9 mouse cellular contexts compared by ENCODE assay signal in genomic region chr2:142838118-142838517, GRCm38 (mm10).
DNase-seq lines count a peak whose midpoint lies in the region; ATAC-seq and TF ChIP-seq lines count a peak whose summit lies in the region.
"Had no signal": no experiment of that assay in that cellular context is flagged by ENCODE, and none has a peak within 500 bp of the region (broad histone marks: within the 10 kb centered on the region; RNA-seq: fewer than 3 reads in every experiment).

No protein-coding gene starts in this region.

- ATAC-seq in hindbrain, postnatal 0 days, result no peak
- ATAC-seq in hindbrain, embryonic 11.5 days (ENCODE audit: low FRiP score), result no peak
- no peak for ATAC-seq in embryonic facial prominence, embryonic 14.5 days (ENCODE audit: low read depth)
- ATAC-seq in kidney, embryonic 15.5 days (replicated peaks; ENCODE audit: low FRiP score), result no peak

- intact Hi-C loops in gastrocnemius, adult 2 months (cut with DNase I), result no loop called here

- H3K4me3 ChIP-seq in hindbrain, postnatal 0 days (ENCODE audit: low read length), result no peak overlapping the region
- no peak overlapping the region for H3K4me3 ChIP-seq in hindbrain, embryonic 11.5 days (ENCODE audit: low read depth, low read length)
- no peak overlapping the region for H3K4me3 ChIP-seq in embryonic facial prominence, embryonic 14.5 days (ENCODE audit: low read depth, low read length)
- no peak overlapping the region for H3K4me3 ChIP-seq in kidney, embryonic 15.5 days (replicated peaks)
- H3K4me3 ChIP-seq in gastrocnemius, adult 2 months, result no peak overlapping the region
- H3K4me3 ChIP-seq: myocyte had no signal

- H3K27ac ChIP-seq in hindbrain, postnatal 0 days, result no peak overlapping the region
- H3K27ac ChIP-seq in hindbrain, embryonic 11.5 days (ENCODE audit: low read depth, low read length), result no peak overlapping the region
- no peak overlapping the region; the same call in 1 of the 2 replicates for H3K27ac ChIP-seq in embryonic facial prominence, embryonic 14.5 days (replicated peaks; ENCODE audit: low read depth, low read length)
- H3K27ac ChIP-seq in kidney, embryonic 15.5 days, result 0 out of 2 replicates have a peak overlapping the region, but pooled peaks have one; percentile 22
- H3K27ac ChIP-seq in gastrocnemius, adult 2 months, result no peak overlapping the region

- H3K9ac ChIP-seq in hindbrain, postnatal 0 days (replicated peaks; ENCODE audit: low read length), result no peak overlapping the region
- no peak overlapping the region for H3K9ac ChIP-seq in hindbrain, embryonic 11.5 days (ENCODE audit: low read depth, low read length)
- H3K9ac ChIP-seq in embryonic facial prominence, embryonic 14.5 days (ENCODE audit: low read depth, low read length), result no peak overlapping the region
- H3K9ac ChIP-seq in kidney, embryonic 15.5 days, result no peak overlapping the region

- no peaks in the 10 kb centered on the region; the same call in 1 of the 2 replicates for H3K36me3 ChIP-seq in hindbrain, postnatal 0 days (ENCODE audit: insufficient read depth, low read length)
- no peaks in the 10 kb centered on the region for H3K36me3 ChIP-seq in hindbrain, embryonic 11.5 days (ENCODE audit: control insufficient read depth, insufficient read depth, low read length)
- peaks cover 9% of the 10 kb centered on the region; the same call in 1 of the 2 replicates for H3K36me3 ChIP-seq in embryonic facial prominence, embryonic 14.5 days (ENCODE audit: control insufficient read depth, insufficient read depth, low read length)
- peaks cover 8% of the 10 kb centered on the region; the same call in 1 of the 2 replicates for H3K36me3 ChIP-seq in kidney, embryonic 15.5 days

- no peaks in the 10 kb centered on the region for H3K4me1 ChIP-seq in hindbrain, postnatal 0 days (ENCODE audit: insufficient read depth, low read length)
- H3K4me1 ChIP-seq in hindbrain, embryonic 11.5 days (replicated peaks; ENCODE audit: control insufficient read depth, insufficient read depth, low read length), result no peaks in the 10 kb centered on the region
- no peaks in the 10 kb centered on the region for H3K4me1 ChIP-seq in embryonic facial prominence, embryonic 14.5 days (ENCODE audit: control insufficient read depth, insufficient read depth, low read length)
- 0 out of 2 replicates have a peak, but pooled peaks cover 3% of the 10 kb centered on the region for H3K4me1 ChIP-seq in kidney, embryonic 15.5 days

- H3K27me3 ChIP-seq in hindbrain, postnatal 0 days (ENCODE audit: insufficient read depth, low read length), result no peaks in the 10 kb centered on the region
- H3K27me3 ChIP-seq in hindbrain, embryonic 11.5 days (ENCODE audit: control insufficient read depth, insufficient read depth, low read length), result no peaks in the 10 kb centered on the region
- no peaks in the 10 kb centered on the region for H3K27me3 ChIP-seq in embryonic facial prominence, embryonic 14.5 days (replicated peaks; ENCODE audit: control insufficient read depth, insufficient read depth, low read length)
- no peaks in the 10 kb centered on the region for H3K27me3 ChIP-seq in kidney, embryonic 15.5 days

- no peak for TF ChIP-seq CTCF in hindbrain, postnatal 0 days (IDR thresholded peaks at IDR 0.05; ENCODE audit: low read depth)
- no peak for TF ChIP-seq CTCF in gastrocnemius, adult 2 months (IDR thresholded peaks at IDR 0.05)

- DNase-seq in hindbrain, postnatal 0 days (ENCODE audit: low spot score), result peak; percentile 53
- DNase-seq in hindbrain, embryonic 11.5 days (ENCODE audit: low spot score), result no peak
- peak; percentile 66 for DNase-seq in embryonic facial prominence, embryonic 14.5 days (ENCODE audit: low spot score)
- DNase-seq in lung, postnatal 25 days (ENCODE audit: low spot score), result peak; percentile 69
- DNase-seq in left cerebral cortex, adult 11 months (ENCODE audit: low spot score), result no peak
- no peak for DNase-seq in gastrocnemius, adult 2 months
- no peak for DNase-seq in frontal cortex, postnatal 10 days (ENCODE audit: low spot score in 2 of 2)

- no peak overlapping the region for H3K4me2 ChIP-seq in hindbrain, postnatal 0 days (ENCODE audit: low read depth, low read length)
- no peak overlapping the region for H3K4me2 ChIP-seq in hindbrain, embryonic 11.5 days (replicated peaks; ENCODE audit: low read depth, low read length)
- H3K4me2 ChIP-seq in embryonic facial prominence, embryonic 14.5 days (ENCODE audit: low read depth, low read length), result no peak overlapping the region
- no peak overlapping the region for H3K4me2 ChIP-seq in kidney, embryonic 15.5 days

- H3K9me3 ChIP-seq in hindbrain, postnatal 0 days (ENCODE audit: low read length), result no peaks in the 10 kb centered on the region
- no peaks in the 10 kb centered on the region for H3K9me3 ChIP-seq in hindbrain, embryonic 11.5 days (ENCODE audit: control insufficient read depth, low read length)
- H3K9me3 ChIP-seq in embryonic facial prominence, embryonic 14.5 days (ENCODE audit: control insufficient read depth, low read length), result no peaks in the 10 kb centered on the region
- no peaks in the 10 kb centered on the region for H3K9me3 ChIP-seq in kidney, embryonic 15.5 days (replicated peaks)

- WGBS in hindbrain, postnatal 0 days, result 66% methylated on average over 1 of the region's 1 CpGs
- WGBS in hindbrain, embryonic 11.5 days, result 85% methylated on average over 1 of the region's 1 CpGs
- 72% methylated on average over 1 of the region's 1 CpGs for WGBS in embryonic facial prominence, embryonic 14.5 days
- WGBS in kidney, embryonic 15.5 days, result 57% methylated on average over 1 of the region's 1 CpGs

Comparison
In these comparisons a context has a peak if more than half of its experiments do, and no peak if none do; other contexts are left out.
1. DNase-seq: peak in hindbrain, postnatal 0 days (single experiment), embryonic facial prominence, embryonic 14.5 days (single experiment) and lung, postnatal 25 days (single experiment); none in hindbrain, embryonic 11.5 days (single experiment), left cerebral cortex, adult 11 months (single experiment), gastrocnemius, adult 2 months (single experiment) and frontal cortex, postnatal 10 days (0 of 2).